Mouse (Mus musculus): ENCODE results near the gene Ppp1r12a.

The Ppp1r12a gene

DNA sequence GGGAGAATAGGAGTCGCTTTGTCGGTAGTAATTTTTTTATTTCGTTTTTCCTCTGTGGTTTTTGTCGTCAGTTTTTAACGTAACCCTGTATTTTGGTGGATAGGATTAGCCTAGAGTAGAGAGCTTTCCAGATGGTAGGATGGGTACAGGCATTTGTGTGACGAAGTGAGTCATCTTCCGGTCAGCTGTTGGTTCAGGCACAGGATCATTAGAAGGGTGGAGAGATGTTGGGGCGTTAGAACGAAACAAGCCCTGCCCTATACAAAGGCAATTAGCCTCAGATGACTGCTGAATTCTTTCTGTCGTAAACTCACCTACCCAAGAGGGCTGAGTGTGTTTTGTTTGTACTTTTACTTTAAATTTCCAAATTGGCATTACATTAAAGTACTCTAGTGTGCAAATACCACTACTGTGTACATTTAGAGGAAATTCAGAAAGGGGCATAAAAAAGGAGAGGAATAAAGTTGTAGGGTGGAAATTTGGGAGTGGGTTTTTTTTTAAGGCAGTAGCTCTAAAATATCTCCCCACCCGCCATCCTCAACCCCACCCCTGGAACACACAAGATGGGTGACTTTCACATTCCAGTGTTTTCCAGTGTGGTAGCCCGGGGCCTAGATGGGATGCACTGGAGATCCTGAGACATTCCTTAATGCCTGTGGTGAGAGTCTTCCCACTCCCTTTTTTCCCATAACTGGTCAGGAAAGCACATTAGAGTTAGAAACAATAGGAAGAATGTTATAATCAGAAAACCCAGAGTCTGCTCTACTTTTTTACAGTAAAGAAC, 129.9 kb downstream of the Ppp1r12a start:
- peak; percentile 91 for DNase-seq (ENCODE audit: low read depth, low spot score)

GRCm38 (mm10) chr10:108292651-108293050, 130.7 kb downstream of the Ppp1r12a start:
- peak; percentile 60 for DNase-seq (ENCODE audit: low read depth, low spot score)

DNA sequence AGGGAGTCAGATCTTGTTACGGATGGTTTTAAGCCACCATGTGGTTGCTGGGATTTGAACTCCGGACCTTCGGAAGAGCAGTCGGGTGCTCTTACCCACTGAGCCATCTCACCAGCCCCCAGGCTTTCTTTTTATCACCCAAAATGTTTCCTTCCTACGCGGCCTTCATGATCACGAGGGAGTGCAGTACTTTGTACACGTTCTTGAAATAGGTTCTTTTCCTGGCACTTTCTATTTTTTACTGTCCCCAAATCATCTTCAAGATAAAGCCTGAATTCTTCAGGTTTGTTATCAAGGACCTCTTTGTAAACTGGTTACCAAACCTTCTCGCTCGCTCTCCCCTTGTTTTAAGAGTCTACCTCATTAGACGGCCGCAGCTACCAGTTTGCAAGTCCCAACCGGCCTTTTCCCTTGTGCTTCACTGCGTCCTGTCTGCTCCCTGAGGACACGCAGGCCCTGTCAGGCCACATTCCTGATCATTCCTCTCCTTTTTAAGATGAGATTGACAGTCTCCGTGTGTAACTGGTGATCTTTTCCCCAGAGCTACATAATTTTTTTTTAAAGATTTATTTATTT, 131.7 kb downstream of the Ppp1r12a start:
- no peak for DNase-seq (ENCODE audit: low read depth, low spot score)

GRCm38 (mm10) chr10:108294766-108295165, 132.8 kb downstream of the Ppp1r12a start:
- DNase-seq (ENCODE audit: low read depth, low spot score): peak; percentile 72

- DNase-seq (ENCODE audit: low read depth, low spot score): peak; percentile 83
Measured at GRCm38 (mm10) chr10:108296446-108296845, 134.5 kb downstream of the Ppp1r12a start.

DNA sequence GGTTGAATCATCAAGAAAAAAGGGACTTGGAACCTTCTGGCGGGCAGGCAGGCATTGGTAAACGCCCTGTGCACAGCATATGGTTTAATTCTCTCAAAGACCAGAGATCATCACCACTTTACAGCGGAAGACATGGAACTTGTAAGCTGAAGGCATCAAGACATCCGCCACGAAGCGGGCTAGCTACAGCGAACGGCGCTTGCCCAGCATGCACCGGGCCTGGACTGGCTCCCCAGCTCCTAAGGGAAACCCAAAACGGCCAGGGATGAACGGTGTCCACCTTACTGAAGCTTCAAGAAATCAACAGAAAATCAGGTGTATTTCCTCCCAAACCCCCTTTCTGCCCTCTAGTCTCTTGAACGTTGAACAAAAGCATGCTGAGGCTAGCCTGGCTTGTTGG, 136.3 kb downstream of the Ppp1r12a start:
- DNase-seq (ENCODE audit: low read depth, low spot score): peak; percentile 76

- DNase-seq (ENCODE audit: low read depth, low spot score): peak; percentile 90
Measured at GRCm38 (mm10) chr10:108298841-108299545, 137.0 kb downstream of the Ppp1r12a start.

DNA sequence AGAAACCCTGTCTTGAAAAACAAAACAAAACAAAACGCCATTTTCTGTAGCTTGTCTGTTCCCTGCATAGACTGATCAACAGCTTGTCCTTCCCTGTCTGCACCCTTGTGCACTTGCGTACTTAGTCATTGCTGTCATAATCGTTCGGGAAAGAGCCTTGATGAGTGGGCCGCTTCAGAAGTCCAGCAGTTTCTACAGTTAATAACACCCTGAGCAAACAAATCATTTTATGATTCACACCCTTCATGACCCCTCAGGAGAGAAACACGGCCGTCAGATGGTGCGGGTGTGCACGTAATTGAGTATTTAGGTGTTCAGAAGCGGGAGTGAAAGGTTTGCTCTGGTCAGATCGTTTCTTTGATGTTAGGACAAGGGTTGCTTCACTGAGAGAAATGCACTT, 137.8 kb downstream of the Ppp1r12a start:
- no peak for DNase-seq (ENCODE audit: low read depth, low spot score)

DNA sequence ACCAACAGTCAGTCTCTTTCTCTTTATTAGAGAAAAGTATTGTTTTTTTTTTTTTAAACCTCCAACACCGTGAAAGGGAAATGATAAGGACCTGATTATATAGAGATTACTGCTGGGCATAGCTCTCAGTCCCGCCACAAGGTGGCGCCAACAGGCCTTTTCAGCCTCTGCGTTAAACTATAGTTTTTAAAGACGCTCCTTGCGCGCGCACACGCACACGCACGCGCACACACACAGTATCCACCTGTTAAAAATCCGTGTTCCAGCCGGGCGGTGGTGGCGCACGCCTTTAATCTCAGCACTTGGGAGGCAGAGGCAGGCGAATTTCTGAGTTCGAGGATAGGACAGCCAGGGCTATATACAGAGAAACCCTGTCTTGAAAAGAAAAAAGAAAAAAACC, 138.8 kb downstream of the Ppp1r12a start:
- DNase-seq (ENCODE audit: low read depth, low spot score): peak; percentile 95

- peak; percentile 28 for DNase-seq (ENCODE audit: low read depth, low spot score)
Measured at GRCm38 (mm10) chr10:108307772-108308171, 145.8 kb downstream of the Ppp1r12a start.

DNA sequence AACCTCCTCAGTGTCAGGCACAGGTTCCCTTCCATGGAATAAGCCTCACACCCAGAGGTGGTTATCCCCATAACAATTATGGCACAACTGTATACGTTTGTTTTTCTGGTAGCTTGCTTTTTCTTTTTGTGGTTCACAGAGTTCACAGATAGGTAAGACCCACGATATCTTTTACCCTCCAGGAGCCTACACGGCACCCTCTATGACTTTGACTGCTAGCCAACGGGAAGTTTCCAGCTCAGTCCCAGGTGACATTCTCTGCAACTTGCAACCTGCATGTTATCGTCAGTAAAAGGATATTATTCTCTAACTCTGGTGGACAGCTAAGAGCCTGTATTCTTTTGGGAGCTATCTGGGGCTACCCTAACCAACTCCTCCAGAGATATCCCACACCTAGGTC, 148.2 kb downstream of the Ppp1r12a start:
- no peak for DNase-seq (ENCODE audit: low read depth, low spot score)

DNA sequence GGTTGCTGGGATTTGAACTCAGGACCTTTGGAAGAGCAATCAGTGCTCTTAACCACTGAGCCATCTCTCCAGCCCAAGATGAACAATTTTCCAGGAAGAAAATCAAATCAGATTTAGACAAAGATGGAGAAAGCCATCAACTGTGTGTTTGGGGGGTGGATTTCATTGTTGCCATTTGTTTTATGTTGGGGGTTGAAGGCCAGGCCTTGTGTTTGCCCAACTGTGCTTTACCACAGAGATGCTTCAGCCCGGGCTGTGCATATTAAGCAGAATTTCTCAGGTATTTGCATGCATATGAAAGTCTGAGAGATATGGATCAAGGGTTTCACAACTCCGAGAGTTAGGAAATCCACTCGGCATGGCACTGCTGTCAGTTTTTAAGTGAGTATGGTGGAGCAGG, 149.4 kb downstream of the Ppp1r12a start:
- DNase-seq (ENCODE audit: low read depth, low spot score): no peak

- DNase-seq (ENCODE audit: low read depth, low spot score): no peak
Measured at GRCm38 (mm10) chr10:108313845-108314244, 151.9 kb downstream of the Ppp1r12a start.

DNA sequence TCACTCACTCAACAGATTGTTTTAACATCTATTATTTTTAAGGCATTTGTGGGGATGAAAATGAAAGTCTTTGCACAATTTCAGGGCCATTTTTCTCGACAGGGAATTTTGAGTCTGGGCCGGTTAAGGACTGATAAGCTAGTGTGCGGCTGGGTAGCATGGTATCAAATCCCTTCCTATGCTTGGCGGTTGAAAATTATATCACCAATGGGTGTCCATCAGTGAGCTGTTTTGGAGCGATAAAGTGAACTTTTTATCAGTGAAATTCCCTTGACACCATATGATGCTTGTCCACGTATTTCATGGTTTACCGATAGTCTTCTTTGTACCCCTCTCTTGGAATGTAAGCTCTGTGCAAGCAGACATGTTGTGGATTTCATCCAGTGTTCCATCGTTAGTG, 152.4 kb downstream of the Ppp1r12a start:
- no peak for DNase-seq (ENCODE audit: low read depth, low spot score)

DNA sequence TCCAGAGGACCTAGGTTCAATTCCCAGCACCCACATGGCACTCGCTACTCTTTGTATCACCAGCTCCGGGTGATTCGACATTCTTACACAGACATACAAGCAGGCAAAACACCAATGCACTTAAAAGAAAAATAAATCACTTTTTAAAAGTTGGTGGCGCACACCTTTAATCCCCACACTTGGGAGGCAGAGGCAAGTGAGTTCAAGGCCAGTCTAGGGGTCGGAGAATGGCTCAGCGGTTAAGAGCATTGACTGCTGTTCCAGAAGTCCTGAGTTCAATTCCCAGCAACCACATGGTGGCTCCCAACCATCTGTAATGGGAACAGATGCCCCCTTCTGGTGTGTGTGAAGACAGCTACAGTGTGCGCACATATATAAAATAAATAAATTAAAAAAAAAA, 153.2 kb downstream of the Ppp1r12a start:
- no peak for DNase-seq (ENCODE audit: low read depth, low spot score)

GRCm38 (mm10) chr10:108328356-108328755, 166.4 kb downstream of the Ppp1r12a start:
- DNase-seq (ENCODE audit: low read depth, low spot score): no peak

DNA sequence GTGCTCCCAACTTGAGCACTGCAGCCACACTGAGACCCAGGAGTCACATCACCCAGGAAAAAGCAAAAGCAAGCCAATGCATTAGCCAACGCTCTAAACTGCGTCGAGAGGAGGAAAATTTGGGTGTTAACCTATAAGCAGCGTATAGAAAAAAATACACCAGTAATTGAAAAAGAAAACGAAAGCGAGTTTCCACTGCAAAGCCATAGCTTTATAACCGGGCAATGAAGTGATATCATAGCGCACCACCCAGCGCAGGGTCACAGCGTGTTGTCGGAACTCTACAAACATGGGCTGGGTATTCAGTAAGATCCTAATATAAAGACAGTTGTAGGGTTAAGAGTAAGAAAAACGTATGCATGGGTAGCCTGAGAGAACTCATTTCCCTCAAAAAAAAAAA, 167.0 kb downstream of the Ppp1r12a start:
- DNase-seq (ENCODE audit: low read depth, low spot score): no peak

DNA sequence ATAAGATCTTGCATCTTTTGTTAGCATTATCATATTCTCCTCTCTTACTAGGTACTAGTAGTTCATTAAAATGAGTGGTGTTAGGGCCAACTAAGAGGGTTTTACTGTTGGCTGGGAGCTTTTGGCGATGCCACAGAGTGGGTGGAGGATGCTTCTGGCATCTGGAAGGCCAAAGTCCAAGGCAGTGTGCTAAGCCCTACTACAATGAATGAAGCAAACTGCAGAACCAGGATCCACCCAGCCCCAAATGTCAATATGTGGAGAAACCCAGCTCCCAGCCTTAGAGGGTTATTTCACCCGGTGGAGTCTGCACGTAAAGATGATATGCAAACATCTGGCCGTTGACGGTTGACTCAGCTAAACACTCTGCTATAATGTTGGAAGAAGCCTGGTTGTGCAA, 167.8 kb downstream of the Ppp1r12a start:
- DNase-seq (ENCODE audit: low read depth, low spot score): no peak

- DNase-seq (ENCODE audit: low read depth, low spot score): no peak
Measured at GRCm38 (mm10) chr10:108330964-108331363, 169.0 kb downstream of the Ppp1r12a start.

- peak; percentile 98 for DNase-seq (ENCODE audit: low read depth, low spot score)
Measured at GRCm38 (mm10) chr10:108331784-108332561, 170.0 kb downstream of the Ppp1r12a start, which contains the start of gene Pawr. TSS of gene Pawr (plus strand) at chr10:108332121.

DNA sequence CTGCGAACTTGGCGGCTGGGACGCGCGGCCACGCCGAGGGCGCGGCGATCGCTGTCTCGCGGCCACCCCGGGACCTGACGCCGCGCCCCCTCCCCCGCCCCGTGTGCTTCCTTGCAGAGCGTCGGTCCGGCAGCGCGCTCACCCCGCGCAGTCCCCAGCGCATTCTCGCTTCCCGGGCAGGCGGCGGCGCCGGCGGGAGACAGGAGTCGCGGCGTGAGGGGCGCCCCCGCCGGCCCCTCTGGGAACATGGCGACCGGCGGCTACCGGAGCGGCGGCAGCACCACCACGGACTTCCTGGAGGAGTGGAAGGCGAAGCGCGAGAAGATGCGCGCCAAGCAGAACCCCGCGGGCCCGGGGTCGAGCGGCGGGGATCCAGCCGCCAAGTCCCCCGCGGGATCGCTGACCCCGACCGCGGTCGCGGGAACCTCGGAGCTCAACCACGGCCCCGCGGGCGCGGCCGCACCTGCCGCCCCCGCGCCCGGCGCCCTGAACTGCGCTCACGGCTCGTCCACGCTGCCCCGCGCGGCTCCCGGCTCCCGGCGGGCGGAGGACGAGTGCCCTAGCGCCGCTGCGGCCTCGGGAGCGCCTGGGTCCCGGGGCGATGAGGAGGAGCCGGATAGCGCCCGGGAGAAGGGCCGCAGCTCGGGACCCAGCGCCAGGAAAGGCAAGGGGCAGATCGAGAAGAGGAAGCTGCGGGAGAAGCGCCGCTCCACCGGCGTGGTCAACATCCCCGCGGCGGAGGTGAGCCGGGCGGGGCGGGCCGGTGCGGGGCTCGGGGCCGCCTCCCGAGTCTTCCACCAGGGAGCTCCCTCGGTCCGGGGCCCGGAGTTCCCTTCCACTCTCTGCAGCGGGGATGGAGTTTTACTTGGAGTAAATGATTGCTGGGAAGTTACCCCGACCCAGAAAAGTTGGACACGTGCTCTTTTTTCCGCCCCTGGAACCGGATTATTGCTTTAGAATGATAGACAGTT, 170.9 kb downstream of the Ppp1r12a start:
- DNase-seq (ENCODE audit: low read depth, low spot score): peak; percentile 71
